In genomic region chr17:34347606-34348308, GRCm38 (mm10) we compare ENCODE assay signal across 10 mouse cellular contexts. TPM values are rescaled to one million over a fixed set of nuclear protein-coding genes. Genes with fewer than 3 reads are reported as not detected.
DNase-seq lines count a peak whose midpoint lies in the region; ATAC-seq and TF ChIP-seq lines count a peak whose summit lies in the region.
"Had no signal": no experiment of that assay in that cellular context is flagged by ENCODE, and none has a peak within 500 bp of the region (broad histone marks: within the 10 kb centered on the region; RNA-seq: fewer than 3 reads in every experiment).

No protein-coding gene starts in this region.

- no peak overlapping the region for H3K27ac ChIP-seq in hindbrain, postnatal 0 days
- H3K27ac ChIP-seq in hindbrain, embryonic 13.5 days: no peak overlapping the region

- no peak overlapping the region for H3K4me3 ChIP-seq in hindbrain, postnatal 0 days (ENCODE audit: low read length)
- no peak overlapping the region for H3K4me3 ChIP-seq in hindbrain, embryonic 13.5 days

- no peaks in the 10 kb centered on the region for H3K27me3 ChIP-seq in hindbrain, postnatal 0 days (ENCODE audit: insufficient read depth, low read length)
- H3K27me3 ChIP-seq in hindbrain, embryonic 13.5 days: 0 out of 2 replicates have a peak, but pooled peaks cover 4% of the 10 kb centered on the region

- ATAC-seq in hindbrain, postnatal 0 days: no peak
- no peak for ATAC-seq in hindbrain, embryonic 13.5 days (ENCODE audit: low FRiP score)

- no peaks in the 10 kb centered on the region for H3K4me1 ChIP-seq in hindbrain, postnatal 0 days (ENCODE audit: insufficient read depth, low read length)
- H3K4me1 ChIP-seq in hindbrain, embryonic 13.5 days (replicated peaks): no peaks in the 10 kb centered on the region

- no peaks in the 10 kb centered on the region for H3K9me3 ChIP-seq in hindbrain, postnatal 0 days (ENCODE audit: low read length)
- no peaks in the 10 kb centered on the region for H3K9me3 ChIP-seq in hindbrain, embryonic 13.5 days

- 67% methylated on average over 6 of the region's 6 CpGs for WGBS in hindbrain, postnatal 0 days
- WGBS in hindbrain, embryonic 13.5 days: 72% methylated on average over 6 of the region's 6 CpGs

- intact Hi-C loops in heart, postnatal 10 days (cut with DNase I): no loop called here
- intact Hi-C loops in left cerebral cortex, postnatal 36 days (cut with DNase I): loop anchor here (2.0 kb wide), 1 partner anchor 97 kb away; no protein-coding TSS in a partner anchor

- TF ChIP-seq CTCF in hindbrain, postnatal 0 days (IDR thresholded peaks at IDR 0.05; ENCODE audit: low read depth): no peak

- H3K36me3 ChIP-seq in hindbrain, postnatal 0 days (ENCODE audit: insufficient read depth, low read length): no peaks in the 10 kb centered on the region
- no peaks in the 10 kb centered on the region for H3K36me3 ChIP-seq in hindbrain, embryonic 13.5 days

- H3K9ac ChIP-seq in hindbrain, postnatal 0 days (replicated peaks; ENCODE audit: low read length): no peak overlapping the region
- H3K9ac ChIP-seq in hindbrain, embryonic 13.5 days: no peak overlapping the region

- DNase-seq in hindbrain, postnatal 0 days (ENCODE audit: low spot score): peak; percentile 66
- DNase-seq in T-cell, adult 2 months (ENCODE audit: low spot score): peak; percentile 75
- DNase-seq in heart, postnatal 10 days: peak; percentile 46 to 59
- peak; percentile 10 to 25 for DNase-seq in left cerebral cortex, postnatal 36 days (ENCODE audit: low spot score in 2 of 2)
- peak; percentile 24 for DNase-seq in right cerebral cortex, postnatal 4 days
- DNase-seq in embryo, embryonic 9.5 days (ENCODE audit: extremely low spot score): no peak
- no peak for DNase-seq in neural tube, embryonic 10.5 days (ENCODE audit: extremely low spot score, low spot score)

- H3K4me2 ChIP-seq in hindbrain, postnatal 0 days (ENCODE audit: low read depth, low read length): no peak overlapping the region
- H3K4me2 ChIP-seq in hindbrain, embryonic 13.5 days: no peak overlapping the region

RNA-seq across cellular contexts. Expression of gene Btnl2, which starts 6.9 kb away (rescaled TPM):
- not detected in 2 replicates for total RNA-seq in hindbrain, postnatal 0 days (2014; rRNA removed)
- polyA plus RNA-seq in hindbrain, postnatal 0 days (2015; fragmentation: Nextera tagmentation; extraction: Ambion mirVana): 0.08 TPM in 1 of 2 replicates, not detected in the other
- polyA plus RNA-seq in hindbrain, embryonic 13.5 days (2015; fragmentation: Nextera tagmentation; extraction: Ambion mirVana): not detected in 2 replicates
- total RNA-seq in heart, postnatal 10 days (2021): under 1 TPM; 0.22 to 0.30 TPM
- under 1 TPM; 0.50 to 0.74 TPM for total RNA-seq in left cerebral cortex, postnatal 36 days (2021)
- polyA plus RNA-seq: limb, embryonic 11.5 days had no signal

RNA-seq across cellular contexts. Expression of gene H2-Eb2, which starts 22.3 kb away (rescaled TPM):
- total RNA-seq in hindbrain, postnatal 0 days (2014; rRNA removed): 0.05 and 0.07 TPM in 2 replicates
- polyA plus RNA-seq in hindbrain, postnatal 0 days (2015; fragmentation: Nextera tagmentation; extraction: Ambion mirVana): 0.10 and 0.20 TPM in 2 replicates
- 0.08 and 0.13 TPM in 2 replicates for polyA plus RNA-seq in hindbrain, embryonic 13.5 days (2015; fragmentation: Nextera tagmentation; extraction: Ambion mirVana)
- not detected for total RNA-seq in heart, postnatal 10 days (2021)
- not detected for total RNA-seq in left cerebral cortex, postnatal 36 days (2021)
- polyA plus RNA-seq: testis, adult 2 months had no signal

RNA-seq across cellular contexts. Expression of gene Btnl1, which starts 29.2 kb away (rescaled TPM):
- not detected in 2 replicates for total RNA-seq in hindbrain, postnatal 0 days (2014; rRNA removed)
- polyA plus RNA-seq in hindbrain, postnatal 0 days (2015; fragmentation: Nextera tagmentation; extraction: Ambion mirVana): not detected in 2 replicates
- not detected in 2 replicates for polyA plus RNA-seq in hindbrain, embryonic 13.5 days (2015; fragmentation: Nextera tagmentation; extraction: Ambion mirVana)
- total RNA-seq in heart, postnatal 10 days (2021): not detected
- not detected for total RNA-seq in left cerebral cortex, postnatal 36 days (2021)
- polyA plus RNA-seq: limb, embryonic 11.5 days had no signal

RNA-seq across cellular contexts. Expression of gene H2-Eb1, which starts 42.1 kb away (rescaled TPM):
- total RNA-seq in hindbrain, postnatal 0 days (2014; rRNA removed): 0.52 and 0.93 TPM in 2 replicates
- 4.1 and 5.3 TPM in 2 replicates for polyA plus RNA-seq in hindbrain, postnatal 0 days (2015; fragmentation: Nextera tagmentation; extraction: Ambion mirVana)
- polyA plus RNA-seq in hindbrain, embryonic 13.5 days (2015; fragmentation: Nextera tagmentation; extraction: Ambion mirVana): 1.5 and 3.4 TPM in 2 replicates
- total RNA-seq in heart, postnatal 10 days (2021): 1 to 10 TPM; 7.5 to 8.4 TPM
- total RNA-seq in left cerebral cortex, postnatal 36 days (2021): 1 to 10 TPM; 2.7 to 2.9 TPM

RNA-seq across cellular contexts. Expression of gene BC051142, which starts 50.9 kb away (rescaled TPM):
- total RNA-seq in hindbrain, postnatal 0 days (2014; rRNA removed): 5.2 and 6.8 TPM in 2 replicates
- polyA plus RNA-seq in hindbrain, postnatal 0 days (2015; fragmentation: Nextera tagmentation; extraction: Ambion mirVana): 4.4 and 5.0 TPM in 2 replicates
- 3.6 and 4.1 TPM in 2 replicates for polyA plus RNA-seq in hindbrain, embryonic 13.5 days (2015; fragmentation: Nextera tagmentation; extraction: Ambion mirVana)
- not detected for total RNA-seq in heart, postnatal 10 days (2021)
- total RNA-seq in left cerebral cortex, postnatal 36 days (2021): 1 to 10 TPM; 4.1 TPM

Comparison
In these comparisons a context has a peak if more than half of its experiments do, and no peak if none do; other contexts are left out.
1. DNase-seq: peak in hindbrain, postnatal 0 days (single experiment), T-cell, adult 2 months (single experiment), heart, postnatal 10 days (2 of 2), left cerebral cortex, postnatal 36 days (2 of 2) and right cerebral cortex, postnatal 4 days (single experiment); none in embryo, embryonic 9.5 days (single experiment) and neural tube, embryonic 10.5 days (single experiment).